Mouse (Mus musculus) lung, postnatal 0 days (tissue): ENCODE data around the gene Fbxo31.

ENCODE experiments used
- CTCF ChIP-seq: IDR thresholded peaks from 2 replicates; pipeline ENCODE4 v1.5.1; 2016; ENCODE audit warnings: antibody characterized with exemption, mild to moderate bottlenecking
- EP300 ChIP-seq: IDR thresholded peaks from 2 replicates; pipeline ENCODE4 v1.6.1; 2016; ENCODE audit warnings: antibody characterized with exemption, mild to moderate bottlenecking, control low read depth

DNA sequence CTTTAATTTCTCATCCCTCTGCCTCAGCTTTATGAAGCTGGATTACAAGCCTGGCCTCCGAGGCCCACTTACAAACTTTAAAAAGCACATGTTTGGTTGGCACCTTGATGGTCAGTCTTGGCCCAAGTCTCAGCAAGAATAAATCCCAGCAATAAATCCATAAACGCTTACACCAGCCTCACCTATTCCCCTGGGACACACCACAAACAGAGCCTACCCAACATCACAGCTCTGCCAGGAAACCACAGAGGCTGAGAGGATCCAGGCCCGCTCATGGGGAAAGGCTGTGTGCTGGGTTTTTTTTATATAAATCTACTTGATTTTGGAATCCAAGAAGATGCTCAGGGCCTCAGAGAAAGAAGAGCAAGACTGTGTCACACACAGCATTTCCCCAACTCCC lies 2.9 kb downstream of the Fbxo31 start:
- TF ChIP-seq CTCF: no peak
- TF ChIP-seq EP300: no peak
